Mouse (Mus musculus) thymus, postnatal 4 days (tissue): ENCODE measurements at regions not wholly inside any gene's neighbourhood (a gene's known extent, or its start where the extent isn't known, plus 50 kb on each side); places are given as distances from the start of the nearest gene placed in this dataset.

ENCODE experiments used
- DNase-seq: peaks from one replicate; pipeline ENCODE4 v3.0.0; 2021

GRCm38 (mm10) chr15:36916998-36917397, 90.6 kb downstream of the Zfp706 start:
- no peak for DNase-seq

DNA sequence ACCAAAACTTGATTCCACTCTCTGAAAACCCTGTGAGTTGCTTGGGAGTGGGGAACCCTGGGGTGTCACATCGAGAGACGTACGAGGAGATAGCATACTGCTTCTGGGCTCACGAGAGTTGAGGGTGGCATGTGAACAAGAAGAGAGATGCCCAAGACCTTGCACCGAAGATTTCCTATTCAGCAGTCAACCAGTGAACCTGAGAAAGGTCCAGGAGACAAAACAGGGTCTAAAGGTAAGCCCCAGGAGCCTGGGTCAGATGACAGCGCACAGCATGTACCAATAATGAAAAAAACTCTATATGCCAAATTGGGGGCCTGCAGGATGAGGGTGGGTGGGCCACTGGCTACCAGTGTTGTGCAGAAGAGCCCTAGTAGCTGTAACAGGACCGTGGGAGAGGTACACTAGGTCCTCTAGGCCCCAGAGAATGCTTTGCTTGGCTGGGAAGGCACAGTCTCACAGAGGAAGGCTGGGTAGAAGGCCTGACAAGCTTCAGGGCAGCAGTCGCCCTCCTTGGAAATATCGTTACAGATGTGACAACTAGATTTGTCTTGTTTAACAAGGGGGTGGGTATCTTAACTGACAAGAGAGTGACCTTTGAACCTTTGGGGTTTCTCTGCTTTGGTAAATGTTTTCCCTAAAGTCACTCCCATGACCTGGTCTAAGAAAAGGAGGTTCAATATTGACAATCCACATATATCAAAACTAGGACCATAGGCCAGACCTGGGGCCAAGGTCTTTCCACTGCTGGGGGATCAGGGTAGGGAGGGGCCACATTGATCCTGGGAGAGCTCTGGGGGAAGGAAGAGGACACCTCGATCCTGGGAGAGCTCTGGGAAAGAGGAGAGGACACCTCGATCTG, 93.1 kb downstream of the Zfp706 start:
- DNase-seq, result no peak

DNA sequence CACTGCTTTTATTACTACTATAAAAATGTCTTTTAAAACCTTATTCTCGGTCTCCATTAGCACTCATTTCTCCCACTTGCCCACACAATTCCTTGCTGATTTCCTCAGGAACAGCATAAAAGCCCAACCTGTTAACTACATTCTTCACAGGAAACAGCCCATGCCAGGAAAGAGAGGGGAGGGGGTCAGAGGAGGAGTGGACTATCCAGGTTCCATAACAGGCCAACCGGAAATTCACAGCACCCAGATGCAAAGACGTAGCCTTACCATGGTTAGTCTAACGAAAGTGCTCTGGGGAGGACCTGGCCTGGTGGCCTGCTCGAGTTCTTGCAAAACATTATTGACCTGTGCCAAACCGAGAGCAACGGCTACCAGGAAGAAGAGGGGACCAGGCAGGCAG, 94.3 kb downstream of the Zfp706 start:
- no peak for DNase-seq

- DNase-seq, result no peak
Measured at GRCm38 (mm10) chr15:36910272-36910671, 97.3 kb downstream of the Zfp706 start.

DNA sequence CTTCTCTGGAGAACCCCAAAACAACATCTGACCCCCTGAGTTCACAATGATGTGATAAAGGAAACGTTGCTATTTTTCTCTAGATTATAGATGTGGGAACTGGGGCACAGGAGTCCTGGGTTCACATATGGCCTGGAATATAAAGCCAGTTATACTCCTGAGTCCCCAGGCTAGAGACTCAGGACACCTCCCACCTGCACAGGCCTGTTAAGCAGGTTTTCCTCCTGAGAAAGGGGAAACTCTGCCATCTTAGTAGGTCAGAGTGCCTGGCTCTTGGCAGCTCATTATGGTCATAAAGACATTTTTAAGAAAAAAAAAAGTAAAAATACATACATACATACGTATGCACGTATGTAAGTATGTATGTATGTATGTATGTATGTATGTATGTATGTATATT, 98.1 kb downstream of the Zfp706 start:
- no peak for DNase-seq

DNA sequence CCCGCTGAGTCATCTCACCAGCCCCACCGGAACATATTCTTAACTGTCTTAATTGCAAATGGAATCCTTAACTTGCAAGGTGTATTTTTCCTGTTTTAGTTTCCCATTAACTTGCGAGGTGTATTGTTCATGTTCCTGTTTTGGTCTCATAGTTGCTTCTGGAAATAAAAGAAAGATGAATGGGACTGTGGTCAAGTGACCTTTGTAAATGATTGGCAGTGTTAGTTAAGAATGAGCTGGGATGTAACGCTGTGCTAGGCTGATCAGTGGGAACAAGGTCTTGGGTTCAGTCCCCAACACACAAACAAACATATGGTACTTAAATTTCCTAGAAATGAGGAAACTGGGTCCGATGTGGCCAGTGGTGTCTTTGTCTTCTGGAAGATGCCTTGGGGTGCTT, 100.8 kb downstream of the Zfp706 start:
- no peak for DNase-seq

GRCm38 (mm10) chr15:36906052-36906451, 101.5 kb downstream of the Zfp706 start:
- DNase-seq, result no peak

- no peak for DNase-seq
Measured at GRCm38 (mm10) chr15:36903922-36904321, 103.7 kb downstream of the Zfp706 start.

DNA sequence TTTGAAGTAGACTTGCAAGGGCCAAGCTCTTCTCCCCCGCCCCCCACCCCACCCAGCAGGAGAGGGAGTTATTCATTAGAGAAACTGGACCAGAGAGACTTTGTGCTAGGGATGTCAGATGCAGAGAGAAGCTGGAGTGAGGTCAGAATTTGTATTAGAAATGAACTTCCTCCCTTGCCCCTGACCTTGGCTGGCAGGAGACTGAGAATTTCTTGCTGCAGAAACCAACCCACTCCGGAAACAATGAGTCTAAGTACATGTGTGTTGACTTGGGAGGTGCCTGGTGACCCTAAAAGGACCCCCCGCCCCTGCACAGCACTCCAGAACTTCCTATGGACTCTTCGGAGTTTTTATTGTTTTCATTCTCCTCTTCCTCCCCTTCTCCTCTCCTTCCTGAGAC, 104.3 kb downstream of the Zfp706 start:
- DNase-seq, result no peak

GRCm38 (mm10) chr15:36901830-36902285, 105.7 kb downstream of the Zfp706 start:
- DNase-seq, result peak; percentile 21

GRCm38 (mm10) chr15:36901350-36901749, 106.2 kb downstream of the Zfp706 start:
- DNase-seq, result no peak

GRCm38 (mm10) chr15:36900940-36901339, 106.6 kb downstream of the Zfp706 start:
- no peak for DNase-seq

- no peak for DNase-seq
Measured at GRCm38 (mm10) chr15:36899882-36900281, 107.7 kb downstream of the Zfp706 start.

- DNase-seq, result no peak
Measured at GRCm38 (mm10) chr15:36898857-36899523, 108.6 kb downstream of the Zfp706 start.

GRCm38 (mm10) chr15:36898326-36898725, 109.2 kb downstream of the Zfp706 start:
- DNase-seq, result no peak

DNA sequence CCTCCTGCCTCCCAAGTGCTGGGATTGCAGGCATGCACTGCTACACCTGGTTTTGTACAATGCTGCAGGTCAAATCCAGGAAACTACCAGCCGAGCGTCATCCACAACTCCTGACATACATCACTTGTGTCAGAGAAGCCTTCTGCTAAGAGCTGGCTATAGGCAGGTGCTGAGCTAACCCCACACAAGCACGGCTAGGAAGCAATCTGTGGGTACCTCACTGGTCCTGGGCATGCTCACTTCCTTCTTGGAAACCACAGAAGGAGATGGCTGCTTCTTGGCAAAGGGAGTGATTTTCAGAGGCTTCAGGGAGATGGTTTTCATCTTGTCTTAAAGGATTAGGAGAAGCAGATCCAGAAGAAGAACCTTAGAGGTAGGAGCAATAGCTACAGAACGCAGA, 111.3 kb downstream of the Zfp706 start:
- DNase-seq, result no peak

DNA sequence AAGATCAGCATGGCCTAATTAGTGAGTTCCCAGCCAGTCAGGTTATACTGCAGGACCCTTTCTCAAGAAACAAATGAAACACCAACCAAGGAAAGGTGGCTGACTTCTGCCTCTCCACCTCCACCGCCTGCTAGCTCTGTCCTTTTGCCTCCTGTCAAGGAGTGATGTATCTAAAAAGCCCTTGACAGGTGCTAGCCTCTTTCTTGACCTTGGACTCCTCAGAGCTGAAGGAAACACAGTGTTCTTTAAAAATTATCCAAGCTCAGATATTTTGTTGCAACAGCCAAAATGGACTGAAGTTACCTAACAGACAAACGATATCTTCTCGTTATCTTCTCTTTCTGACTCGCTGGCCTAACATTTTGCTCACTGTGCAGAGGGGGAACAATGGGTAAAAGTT, 112.5 kb downstream of the Zfp706 start:
- DNase-seq, result no peak

GRCm38 (mm10) chr15:36893407-36893969, 114.1 kb downstream of the Zfp706 start:
- DNase-seq, result no peak

DNA sequence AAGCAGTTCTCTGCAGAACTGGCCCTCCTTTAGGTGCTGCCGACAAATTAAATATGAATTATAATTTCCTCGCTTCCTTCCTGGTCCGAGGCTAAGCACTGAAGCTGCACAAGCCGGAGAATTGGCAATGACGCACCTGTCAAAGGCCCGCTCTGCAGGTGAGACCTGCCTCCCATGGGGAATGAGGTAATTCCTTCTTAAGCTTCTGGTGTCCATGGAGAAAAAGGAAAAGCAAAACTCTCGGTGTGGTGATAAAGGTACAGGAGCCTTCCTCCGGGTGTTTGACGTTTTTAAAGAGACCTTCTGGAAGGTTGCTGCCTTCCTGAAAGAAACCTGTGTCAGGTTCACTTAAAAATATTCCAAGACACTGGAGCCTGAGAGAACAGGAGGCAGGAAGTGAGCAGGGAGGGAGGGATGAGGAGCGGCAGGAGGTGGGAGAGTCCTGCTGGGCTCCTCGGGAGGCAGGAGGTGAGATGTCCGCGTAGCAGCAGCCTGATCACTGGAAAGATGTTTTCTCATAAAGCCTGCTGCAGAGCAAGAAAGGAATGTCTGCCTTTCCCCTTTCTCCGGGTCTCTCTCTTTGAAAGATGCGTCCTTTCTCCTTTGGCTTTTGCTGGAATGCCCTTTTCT, 114.9 kb downstream of the Zfp706 start:
- DNase-seq, result no peak

DNA sequence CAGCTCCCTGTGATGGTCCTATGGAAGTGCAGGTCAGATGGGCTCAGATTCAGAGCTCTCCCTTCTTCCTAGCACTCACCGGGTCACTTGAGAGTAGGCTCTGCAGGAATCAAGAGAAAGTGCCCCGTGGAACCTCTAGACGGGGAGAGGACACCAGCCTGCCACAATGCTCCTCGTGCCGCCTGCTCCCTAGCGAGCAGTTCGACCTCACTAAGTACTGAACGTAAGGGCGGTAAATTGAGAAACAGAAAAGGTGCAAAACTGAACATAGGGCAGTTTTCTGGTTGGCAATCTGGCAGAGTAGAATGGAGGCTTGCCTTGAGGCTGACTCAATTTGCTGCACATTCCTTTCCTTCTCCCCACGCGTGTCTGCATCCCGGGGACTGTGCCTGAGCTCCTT, 115.7 kb downstream of the Zfp706 start:
- no peak for DNase-seq

GRCm38 (mm10) chr15:36891296-36891695, 116.3 kb downstream of the Zfp706 start:
- no peak for DNase-seq

DNA sequence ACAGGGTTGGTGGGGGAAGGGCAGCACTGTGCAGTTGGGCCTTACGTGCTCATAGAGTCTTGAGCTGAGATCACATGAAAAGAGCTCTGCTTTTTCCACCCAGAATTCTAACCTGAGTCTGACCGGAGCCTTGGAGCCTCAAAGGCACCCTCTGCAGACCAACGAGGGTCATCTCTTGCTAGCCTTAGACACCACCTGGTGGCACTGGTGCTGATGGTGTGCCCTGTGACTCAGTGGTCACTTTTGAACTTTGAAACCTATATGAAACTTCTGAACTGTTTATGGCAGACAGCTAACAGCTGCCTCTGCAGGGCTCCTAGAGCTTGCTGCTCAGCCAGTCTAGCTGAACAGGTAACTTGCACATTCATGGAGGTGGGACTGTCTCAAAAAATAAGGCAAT, 118.5 kb downstream of the Zfp706 start:
- DNase-seq, result no peak

GRCm38 (mm10) chr15:36888351-36889069, 119.1 kb downstream of the Zfp706 start:
- DNase-seq, result no peak
